Comparison of ENCODE assay signal across 8 mouse cellular contexts in genomic region chr15:41162793-41163192, GRCm38 (mm10).
DNase-seq lines count a peak whose midpoint lies in the region; ATAC-seq and TF ChIP-seq lines count a peak whose summit lies in the region.

No protein-coding gene starts in this region.

- H3K9ac ChIP-seq in hindbrain, embryonic 16.5 days (ENCODE audit: low read depth, low read length), result no peak overlapping the region
- H3K9ac ChIP-seq in midbrain, embryonic 15.5 days, result no peak overlapping the region

- H3K4me2 ChIP-seq in hindbrain, embryonic 16.5 days (ENCODE audit: low read length), result peak overlapping the region; percentile 12; the same call in 1 of the 2 replicates
- no peak overlapping the region for H3K4me2 ChIP-seq in midbrain, embryonic 15.5 days

- H3K4me3 ChIP-seq in embryonic fibroblast, embryonic 13.5 days (ENCODE audit: insufficient read depth, low read length), result no peak overlapping the region
- H3K4me3 ChIP-seq in hindbrain, embryonic 16.5 days (ENCODE audit: low read length), result no peak overlapping the region
- peak overlapping the region; percentile 7; the same call in 1 of the 2 replicates for H3K4me3 ChIP-seq in left cerebral cortex, adult 2 months
- no peak overlapping the region for H3K4me3 ChIP-seq in midbrain, embryonic 15.5 days

- WGBS in hindbrain, embryonic 16.5 days, result 3% methylated on average over 8 of the region's 8 CpGs
- 4% methylated on average over 8 of the region's 8 CpGs for WGBS in midbrain, embryonic 15.5 days

- no peaks in the 10 kb centered on the region for H3K36me3 ChIP-seq in hindbrain, embryonic 16.5 days (ENCODE audit: control insufficient read depth, insufficient read depth, low read length)
- H3K36me3 ChIP-seq in midbrain, embryonic 15.5 days (replicated peaks), result no peaks in the 10 kb centered on the region

- H3K9me3 ChIP-seq in hindbrain, embryonic 16.5 days (ENCODE audit: control insufficient read depth, low read length), result no peaks in the 10 kb centered on the region
- H3K9me3 ChIP-seq in midbrain, embryonic 15.5 days, result no peaks in the 10 kb centered on the region

- ATAC-seq in hindbrain, embryonic 16.5 days, result peak; percentile 63; the same call in 1 of the 2 replicates
- peak; percentile 77 for ATAC-seq in midbrain, embryonic 15.5 days (replicated peaks)

- intact Hi-C loops in left cerebral cortex, adult 2 months (cut with DNase I), result loop anchor here (2.0 to 10.0 kb wide), 2 partner anchors 632 to 810 kb away; no protein-coding TSS in a partner anchor

- no peak overlapping the region for H3K27ac ChIP-seq in embryonic fibroblast, embryonic 13.5 days (ENCODE audit: insufficient read depth, low read length)
- no peak overlapping the region for H3K27ac ChIP-seq in hindbrain, embryonic 16.5 days (ENCODE audit: low read depth, low read length)
- no peak overlapping the region for H3K27ac ChIP-seq in left cerebral cortex, adult 2 months
- no peak overlapping the region for H3K27ac ChIP-seq in midbrain, embryonic 15.5 days

- no peaks in the 10 kb centered on the region for H3K27me3 ChIP-seq in hindbrain, embryonic 16.5 days (replicated peaks; ENCODE audit: control insufficient read depth, insufficient read depth, low read length)
- no peaks in the 10 kb centered on the region for H3K27me3 ChIP-seq in midbrain, embryonic 15.5 days (replicated peaks)

- TF ChIP-seq CTCF in embryonic fibroblast, embryonic 13.5 days (IDR thresholded peaks at IDR 0.05; ENCODE audit: borderline replicate concordance, insufficient read depth, low read length), result peak; percentile 54; the same call in 1 of the 2 replicates
- peak; percentile 83 for TF ChIP-seq CTCF in left cerebral cortex, adult 2 months (IDR thresholded peaks at IDR 0.05)

- H3K4me1 ChIP-seq in embryonic fibroblast, embryonic 13.5 days (ENCODE audit: control insufficient read depth, insufficient read depth, low read length), result no peaks in the 10 kb centered on the region
- no peaks in the 10 kb centered on the region for H3K4me1 ChIP-seq in hindbrain, embryonic 16.5 days (ENCODE audit: control insufficient read depth, insufficient read depth, low read depth, low read length)
- peaks cover 3% of the 10 kb centered on the region; the same call in 1 of the 2 replicates for H3K4me1 ChIP-seq in midbrain, embryonic 15.5 days

- no peak for TF ChIP-seq POLR2A in embryonic fibroblast, embryonic 13.5 days (IDR thresholded peaks at IDR 0.05; ENCODE audit: low read depth, low read length)

- peak; percentile 30 for DNase-seq in ovary, postnatal 14 days (ENCODE audit: low spot score)
- no peak for DNase-seq in ovary, adult 18-20 months (ENCODE audit: low spot score)
- DNase-seq in adrenal gland, postnatal 36 days, result peak; percentile 21 to 48
- peak; percentile 38 to 42 for DNase-seq in left cerebral cortex, adult 2 months (ENCODE audit: extremely low spot score in 1 of 2, low spot score in 2 of 2)
- no peak for DNase-seq in T-cell, adult 2 months (ENCODE audit: low spot score)

Comparison
In these comparisons a context has a peak if more than half of its experiments do, and no peak if none do; other contexts are left out.
1. DNase-seq: peak in ovary, postnatal 14 days (single experiment), adrenal gland, postnatal 36 days (2 of 2) and left cerebral cortex, adult 2 months (2 of 2); none in ovary, adult 18-20 months (single experiment) and T-cell, adult 2 months (single experiment).